Mouse (Mus musculus) liver, embryonic 14.5 days (tissue): ENCODE data around the gene Agap1.

ENCODE experiments used
- CTCF ChIP-seq: IDR thresholded peaks from 2 replicates; pipeline ENCODE4 v1.5.1; 2016; ENCODE audit warnings: antibody characterized with exemption, low read depth, control low read depth
- EP300 ChIP-seq: IDR thresholded peaks from 2 replicates; pipeline ENCODE4 v1.6.1; 2016; ENCODE audit warnings: antibody characterized with exemption, low read depth

GRCm38 (mm10) chr1:89822431-89822830, 367.8 kb downstream of the Agap1 start:
- TF ChIP-seq CTCF (no peak), EP300 (no peak)
